Mouse (Mus musculus) megakaryocyte, embryonic 14.5 days (primary cell): ENCODE data around the gene Mettl5. TPM values are rescaled to one million over a fixed set of nuclear protein-coding genes. Genes with fewer than 3 reads are reported as not detected.
"Not testable (repeated sequence)": the region's sequence is repeated elsewhere in the genome, so short reads cannot be mapped to it uniquely, and the experiment has no call there.

Experiments used
- H3K27me3 ChIP-seq: replicated peaks from 2 replicates; pipeline ENCODE3; 2012; ENCODE audit warnings: inconsistent platforms
- H3K36me3 ChIP-seq: replicated peaks from 2 replicates; pipeline ENCODE3; 2012; ENCODE audit warnings: low read length, inconsistent platforms, mixed read lengths
- H3K4me1 ChIP-seq: 2 replicates; pipeline ENCODE4 v1.6.1; 2012; ENCODE audit warnings: inconsistent platforms
- H3K4me3 ChIP-seq: replicated peaks from 2 replicates; pipeline ENCODE3; 2012; ENCODE audit warnings: moderate library complexity, mild to moderate bottlenecking, inconsistent platforms
- H3K9me3 ChIP-seq: 2 replicates; pipeline ENCODE4 v1.6.1; 2012; ENCODE audit warnings: inconsistent platforms
- FLI1 ChIP-seq: IDR thresholded peaks from 2 replicates; pipeline ENCODE4 v1.6.1; 2012; ENCODE audit warnings: low read length, inconsistent platforms, mixed read lengths
- GATA1 ChIP-seq: IDR thresholded peaks from 3 replicates; pipeline ENCODE4 v1.6.1; 2012; ENCODE audit warnings: mixed read lengths, low read length, inconsistent platforms, borderline replicate concordance
- polyA plus RNA-seq: library from polyadenylated mRNA; stranded (reverse); fragments of >175 nt; gene quantifications from 2 replicates; pipeline ENCODE4 v1.2.3, GENCODE M21; 2012; ENCODE audit warnings: low replicate concordance; ENCODE audit not compliant: insufficient read depth

Mettl5 gene
- polyA plus RNA-seq = 62.5 and 68.5 TPM in 2 replicates

DNA sequence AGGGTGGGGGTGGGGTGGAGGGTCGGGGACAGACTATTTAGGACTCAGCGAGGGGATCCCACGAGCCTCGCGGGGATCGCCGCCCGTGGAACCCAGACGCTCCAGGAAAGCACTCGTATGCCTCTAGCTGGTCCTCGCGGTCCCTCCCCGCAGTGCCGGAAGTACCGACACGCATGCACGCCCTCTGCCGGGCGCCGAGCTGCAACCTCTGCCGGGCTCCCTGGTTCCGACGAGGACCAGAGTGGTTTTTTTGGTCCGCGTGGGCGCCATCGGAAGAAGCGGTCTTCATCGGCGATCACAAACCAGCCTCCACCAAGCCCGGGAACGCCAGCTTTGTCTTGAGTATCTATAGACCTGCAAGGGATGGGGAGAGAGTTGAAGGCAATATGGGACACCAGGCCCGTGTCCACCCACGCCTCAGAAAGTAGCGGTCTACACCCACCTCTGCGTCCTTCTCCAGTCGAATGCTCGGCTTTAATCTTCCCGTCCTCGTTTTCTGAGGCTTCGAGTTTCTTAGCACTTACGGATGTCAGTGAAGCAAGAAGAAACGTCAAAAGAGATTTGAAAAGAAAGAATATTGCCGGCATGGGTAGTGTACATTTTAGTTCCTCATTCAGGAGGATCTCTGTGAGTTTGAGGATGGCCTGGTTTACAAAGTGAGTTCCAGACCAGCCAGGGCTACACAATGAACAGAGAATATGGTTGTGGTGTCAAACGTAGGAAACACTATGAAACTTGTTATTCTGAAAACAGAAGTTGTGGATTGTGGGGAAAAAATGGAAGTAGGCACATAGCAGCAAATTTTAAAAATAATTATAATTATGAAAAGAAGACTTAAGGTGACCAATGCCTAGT is at the start of gene Mettl5:
Gene Mettl5 (minus strand): TSS at position 165 of the 855 bp plus-strand sequence.
- peak within 1 kb of the TSS; percentile 98 for H3K4me3 ChIP-seq
- TF ChIP-seq FLI1 (no peak; the same call in 1 of the 2 replicates), GATA1 (no peak)
- H3K4me1 ChIP-seq = peaks cover 15% of the 10 kb centered on the region
- no peaks in the 10 kb centered on the region for H3K9me3 ChIP-seq
- no peaks in the 10 kb centered on the region for H3K27me3 ChIP-seq
- peaks cover 8% of the 10 kb centered on the region for H3K36me3 ChIP-seq

DNA sequence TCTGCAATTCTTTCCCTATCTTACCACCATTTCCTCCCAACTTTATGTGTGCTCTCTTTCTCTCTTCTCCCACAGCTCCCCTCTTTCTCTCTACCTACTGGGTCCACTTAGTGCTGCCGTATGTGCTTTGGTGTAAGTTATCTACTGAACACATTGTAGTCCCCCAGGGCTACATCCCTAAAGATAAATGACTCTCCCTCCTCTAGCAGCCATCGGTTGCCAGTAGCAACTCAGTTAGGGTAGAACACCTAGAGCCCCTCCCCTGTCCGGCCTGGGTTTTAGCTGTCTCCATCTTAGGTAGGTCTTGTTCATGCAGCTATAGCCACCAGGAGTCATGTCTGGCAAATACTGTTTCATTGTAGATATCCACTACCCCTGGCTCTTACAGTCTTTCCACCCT is 39.5 kb upstream of the Mettl5 start:
- H3K4me3 ChIP-seq = no peak overlapping the region
- H3K36me3 ChIP-seq = peaks cover 74% of the 10 kb centered on the region
- TF ChIP-seq GATA1 = no peak
- H3K9me3 ChIP-seq = no peaks in the 10 kb centered on the region
- no peaks in the 10 kb centered on the region for H3K27me3 ChIP-seq
- H3K4me1 ChIP-seq = peaks cover 28% of the 10 kb centered on the region

DNA sequence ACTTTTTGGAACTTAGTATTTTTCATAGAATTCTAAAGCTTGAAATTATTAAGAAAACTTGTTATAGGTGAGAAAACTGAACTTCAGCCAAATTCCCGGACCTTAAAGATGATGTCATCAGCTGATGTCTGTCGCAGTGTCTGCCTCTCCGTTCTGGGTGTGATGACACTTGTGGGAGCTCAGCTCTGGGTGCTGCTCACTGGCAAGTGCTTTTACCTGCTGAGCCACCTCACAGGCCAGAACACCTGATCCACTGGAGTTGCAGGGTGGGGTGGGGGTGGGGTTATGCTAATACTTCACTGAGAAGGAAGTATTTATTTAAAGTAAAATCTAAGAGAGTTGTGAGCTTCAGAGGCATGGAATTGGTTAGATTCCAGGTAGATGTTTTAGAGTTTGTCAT is 31.9 kb upstream of the Mettl5 start:
- peaks cover 11% of the 10 kb centered on the region; the same call in 1 of the 2 replicates for H3K4me1 ChIP-seq
- peaks cover 58% of the 10 kb centered on the region for H3K36me3 ChIP-seq
- TF ChIP-seq FLI1 (no peak), GATA1 (no peak)
- no peaks in the 10 kb centered on the region for H3K27me3 ChIP-seq
- no peaks in the 10 kb centered on the region for H3K9me3 ChIP-seq
- H3K4me3 ChIP-seq = no peak overlapping the region

DNA sequence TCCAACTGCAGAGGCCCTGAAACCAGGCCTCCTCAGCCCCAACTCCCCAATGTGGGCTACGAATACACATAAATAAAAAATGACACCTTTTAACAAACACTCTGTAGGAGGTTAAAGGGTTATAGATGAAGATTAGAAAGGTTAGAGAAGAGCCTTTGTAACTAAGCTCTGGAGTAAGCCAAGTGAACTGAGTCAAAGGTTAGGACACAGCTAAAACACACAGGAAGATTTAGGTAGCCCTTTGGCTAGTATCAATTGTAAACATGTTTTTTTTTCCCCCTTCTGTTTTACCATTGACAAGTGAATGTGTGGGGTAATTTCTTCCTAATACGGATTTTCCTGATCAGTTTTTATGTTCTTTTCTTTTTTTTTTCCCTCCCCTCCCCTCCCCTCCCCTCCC is 27.4 kb upstream of the Mettl5 start:
- Histone ChIP-seq H3K4me3 (no peak overlapping the region), H3K36me3 (peaks cover 28% of the 10 kb centered on the region), H3K27me3 (no peaks in the 10 kb centered on the region), H3K9me3 (no peaks in the 10 kb centered on the region), H3K4me1 (peaks cover 7% of the 10 kb centered on the region; the same call in 1 of the 2 replicates)
- TF ChIP-seq FLI1 (no peak), GATA1 (no peak)

DNA sequence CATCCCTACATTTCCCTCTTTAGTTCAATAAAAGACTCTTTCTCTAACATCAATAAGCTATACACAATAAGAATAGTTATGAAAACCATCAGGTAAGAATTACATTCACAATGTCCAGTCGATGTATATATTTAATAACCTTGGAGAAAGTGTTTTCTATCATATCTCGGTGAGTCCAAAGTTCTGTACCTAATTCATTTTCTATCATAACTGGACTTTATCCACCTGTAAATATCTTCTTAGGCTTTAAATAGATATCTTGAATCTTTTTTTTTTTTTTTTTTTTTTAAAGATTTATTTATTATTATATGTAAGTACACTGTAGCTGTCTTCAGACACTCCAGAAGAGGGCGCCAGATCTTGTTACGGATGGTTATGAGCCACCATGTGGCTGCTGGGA is 22.0 kb upstream of the Mettl5 start:
- not testable (repeated sequence) for H3K9me3 ChIP-seq, H3K4me3 ChIP-seq, H3K27me3 ChIP-seq
- Histone ChIP-seq H3K36me3 (peaks cover 18% of the 10 kb centered on the region), H3K4me1 (peaks cover 11% of the 10 kb centered on the region; the same call in 1 of the 2 replicates)

DNA sequence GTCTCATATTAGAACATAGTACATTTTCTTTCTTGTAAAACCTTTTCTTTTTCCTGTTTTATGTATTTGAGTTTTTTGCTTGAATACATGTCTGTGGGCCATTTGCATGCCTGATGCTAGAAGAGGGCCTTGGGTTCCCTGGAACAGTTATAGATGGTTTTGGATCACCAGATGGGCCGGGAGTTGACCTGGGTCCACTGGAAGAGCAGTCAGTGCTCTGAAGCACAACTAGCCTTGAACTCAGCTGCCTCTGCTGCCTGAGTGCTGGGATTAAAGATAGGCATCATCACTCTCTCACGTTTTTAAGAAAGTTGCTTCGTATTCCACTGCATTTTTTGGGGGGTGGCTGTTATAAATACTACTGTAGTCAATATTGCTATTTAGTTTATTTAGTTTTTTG is 18.1 kb upstream of the Mettl5 start:
- Histone ChIP-seq H3K4me1 (peaks cover 28% of the 10 kb centered on the region), H3K4me3 (no peak overlapping the region), H3K36me3 (peaks cover 28% of the 10 kb centered on the region), H3K9me3 (no peaks in the 10 kb centered on the region), H3K27me3 (no peaks in the 10 kb centered on the region)
- TF ChIP-seq FLI1 (no peak), GATA1 (no peak)

DNA sequence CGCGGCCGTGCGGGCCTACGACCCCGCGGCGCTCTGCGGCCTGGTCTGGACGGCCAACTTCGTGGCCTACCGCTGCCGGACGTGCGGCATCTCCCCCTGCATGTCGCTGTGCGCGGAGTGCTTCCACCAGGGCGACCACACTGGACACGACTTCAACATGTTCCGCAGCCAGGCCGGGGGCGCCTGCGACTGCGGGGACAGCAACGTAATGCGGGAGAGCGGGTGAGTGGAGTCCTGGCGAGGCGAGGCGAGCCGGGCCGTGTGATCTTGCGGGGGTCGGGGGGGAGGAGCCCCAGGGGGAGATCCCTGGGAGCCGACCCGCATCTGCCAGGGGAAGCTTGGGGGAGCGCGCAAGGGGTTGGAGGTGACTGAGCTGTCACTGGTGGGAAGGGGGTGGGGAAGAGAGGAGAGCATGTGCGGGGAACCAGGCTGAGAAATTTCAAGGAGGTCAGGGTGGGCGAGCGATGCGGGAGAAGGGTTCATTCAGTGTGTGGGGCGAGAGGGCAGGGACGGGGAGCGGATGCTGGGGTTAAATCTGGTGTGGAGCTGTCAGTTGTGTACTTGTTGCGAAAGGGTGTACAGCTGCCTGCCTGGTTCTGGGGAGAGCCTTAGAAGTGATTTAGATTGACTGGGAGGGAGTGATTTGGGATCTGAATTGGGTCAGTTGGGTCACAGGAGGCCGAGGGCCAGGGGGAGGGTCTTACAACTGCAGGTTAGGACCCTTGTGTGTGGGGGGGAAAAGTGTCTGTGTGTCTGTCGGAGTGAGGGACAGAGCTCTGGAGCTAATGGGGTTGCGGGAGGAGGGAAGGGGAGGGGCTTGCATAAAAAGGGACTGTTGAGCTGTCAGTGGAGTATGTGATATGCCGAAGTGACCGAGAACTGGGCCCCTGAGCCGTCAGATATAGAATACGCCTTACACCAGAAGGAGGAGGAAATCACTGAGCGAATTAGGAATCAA is 12.5 kb upstream of the Mettl5 start:
- H3K4me3 ChIP-seq = peak overlapping the region; percentile 100
- TF ChIP-seq FLI1 (no peak), GATA1 (no peak)
- H3K4me1 ChIP-seq = peaks cover 43% of the 10 kb centered on the region
- no peaks in the 10 kb centered on the region for H3K9me3 ChIP-seq
- H3K36me3 ChIP-seq = peaks cover 16% of the 10 kb centered on the region
- no peaks in the 10 kb centered on the region for H3K27me3 ChIP-seq

DNA sequence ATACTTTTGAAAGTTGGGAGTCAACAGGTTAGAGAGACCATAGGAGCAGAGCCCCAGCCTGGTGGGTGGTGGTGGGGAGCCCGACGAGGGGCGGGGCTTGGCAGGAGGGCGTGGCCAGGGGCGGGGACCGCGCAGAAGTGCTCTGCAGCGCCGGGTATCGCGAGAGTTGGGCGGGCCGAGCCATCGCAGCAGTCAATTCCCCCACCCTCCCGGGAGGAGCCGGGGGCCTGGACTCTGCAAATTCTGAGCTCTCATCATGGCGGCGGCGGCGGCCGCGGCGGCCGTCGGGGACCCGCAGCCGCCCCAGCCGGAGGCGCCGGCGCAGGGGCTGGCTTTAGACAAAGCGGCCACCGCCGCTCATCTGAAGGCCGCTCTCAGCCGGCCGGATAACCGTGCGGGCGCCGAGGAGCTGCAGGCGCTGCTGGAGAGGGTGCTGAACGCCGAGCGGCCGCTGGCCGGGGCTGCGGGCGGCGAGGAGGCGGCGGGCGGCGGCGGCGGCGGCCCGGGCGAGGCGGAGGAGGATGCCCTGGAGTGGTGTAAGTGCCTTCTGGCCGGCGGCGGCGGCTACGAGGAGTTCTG is 11.7 kb upstream of the Mettl5 start, which contains the start of gene Ubr3:
Gene Ubr3 (plus strand): TSS at position 208 of the 579 bp plus-strand sequence.
- peaks cover 44% of the 10 kb centered on the region for H3K4me1 ChIP-seq
- peak within 1 kb of the TSS; percentile 100 for H3K4me3 ChIP-seq
- no peak for TF ChIP-seq FLI1
- H3K9me3 ChIP-seq = no peaks in the 10 kb centered on the region
- no peaks in the 10 kb centered on the region for H3K27me3 ChIP-seq
- H3K36me3 ChIP-seq = peaks cover 14% of the 10 kb centered on the region

DNA sequence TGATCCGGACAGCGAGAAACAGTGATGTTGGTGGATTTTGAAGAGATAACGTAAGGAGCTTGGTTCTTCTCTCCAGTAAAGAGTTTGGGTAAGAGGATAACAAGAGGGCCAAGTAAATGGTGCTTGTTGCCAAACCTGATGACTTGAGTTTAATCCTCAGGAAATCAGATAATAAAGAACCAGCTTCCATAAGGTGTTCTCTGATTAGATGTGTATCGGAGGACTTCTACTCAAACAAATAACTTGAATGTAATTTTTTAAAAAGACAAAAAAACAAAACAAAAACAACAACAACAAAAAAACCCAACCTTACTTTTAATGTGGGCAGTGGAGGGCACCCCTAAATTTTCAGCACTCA is 10.8 kb upstream of the Mettl5 start:
- TF ChIP-seq FLI1 = no peak
- Histone ChIP-seq H3K4me3 (no peak overlapping the region), H3K4me1 (peaks cover 49% of the 10 kb centered on the region)

More for the DNA sequence above, 10.8 kb upstream of the Mettl5 start:
- Histone ChIP-seq H3K9me3 (no peaks in the 10 kb centered on the region), H3K36me3 (peaks cover 9% of the 10 kb centered on the region), H3K27me3 (no peaks in the 10 kb centered on the region)
